Mouse (Mus musculus) layer of hippocampus, adult 8-10 months (tissue): ENCODE data around the gene Zfp609. TPM values are rescaled to one million over a fixed set of nuclear protein-coding genes. Genes with fewer than 3 reads are reported as not detected.
"Not testable (repeated sequence)": the region's sequence is repeated elsewhere in the genome, so short reads cannot be mapped to it uniquely, and the experiment has no call there.

Experiments
- DNase-seq, 2 experiments: peaks; one replicate each; pipeline ENCODE4 v3.0.0; 2022; ENCODE audit warnings: low spot score in 2 of 2
- total RNA-seq, 4 experiments: library from RNA; stranded (reverse); gene quantifications; 2 replicates each; pipeline ENCODE4 v1.2.4; 2022

The Zfp609 gene
- total RNA-seq, 4 experiments from 2014 or later: 44.8 to 56.2 (median 50.2) TPM

GRCm38 (mm10) chr9:65818402-65818801 is 9.0 kb downstream of the Zfp609 start:
- DNase-seq: no peak

- DNase-seq: no peak
These were observed 14.5 kb downstream of the Zfp609 start for GRCm38 (mm10) chr9:65812841-65813240.

GRCm38 (mm10) chr9:65811784-65812183 is 15.6 kb downstream of the Zfp609 start:
- no peak for DNase-seq

GRCm38 (mm10) chr9:65807818-65808217 is 19.5 kb downstream of the Zfp609 start:
- no peak for DNase-seq

- no peak for DNase-seq
These were observed 20.1 kb downstream of the Zfp609 start for GRCm38 (mm10) chr9:65807251-65807650.

- no peak for DNase-seq
These were observed 27.6 kb downstream of the Zfp609 start for GRCm38 (mm10) chr9:65799770-65800169.

GRCm38 (mm10) chr9:65795651-65796050 is 31.7 kb downstream of the Zfp609 start:
- DNase-seq: no peak

- DNase-seq: no peak
These were observed 33.1 kb downstream of the Zfp609 start for GRCm38 (mm10) chr9:65794313-65794712.

- no peak for DNase-seq
These were observed 33.9 kb downstream of the Zfp609 start for GRCm38 (mm10) chr9:65793506-65793905.

GRCm38 (mm10) chr9:65793086-65793485 is 34.3 kb downstream of the Zfp609 start:
- DNase-seq: peak; percentile 30 to 42

GRCm38 (mm10) chr9:65791846-65792245 is 35.5 kb downstream of the Zfp609 start:
- DNase-seq: no peak

GRCm38 (mm10) chr9:65791106-65791505 is 36.3 kb downstream of the Zfp609 start:
- DNase-seq: no peak

- DNase-seq: no peak
These were observed 37.6 kb downstream of the Zfp609 start for GRCm38 (mm10) chr9:65789788-65790187.

- DNase-seq: no peak
These were observed 38.8 kb downstream of the Zfp609 start for GRCm38 (mm10) chr9:65788556-65788955.

- no peak for DNase-seq
These were observed 39.5 kb downstream of the Zfp609 start for GRCm38 (mm10) chr9:65787829-65788344.

- DNase-seq: no peak
These were observed 40.2 kb downstream of the Zfp609 start for GRCm38 (mm10) chr9:65786885-65787787.

- no peak for DNase-seq
These were observed 41.5 kb downstream of the Zfp609 start for GRCm38 (mm10) chr9:65785772-65786368.

GRCm38 (mm10) chr9:65779619-65780018 is 47.7 kb downstream of the Zfp609 start:
- DNase-seq: not testable (repeated sequence)

- DNase-seq: no peak
These were observed 50.4 kb downstream of the Zfp609 start for GRCm38 (mm10) chr9:65776874-65777432.

GRCm38 (mm10) chr9:65776137-65776872 is 51.1 kb downstream of the Zfp609 start:
- DNase-seq: no peak

- no peak for DNase-seq
These were observed 53.6 kb downstream of the Zfp609 start for GRCm38 (mm10) chr9:65773783-65774182.
